Mouse (Mus musculus) Patski (cell line): Measurements from ENCODE around the gene Lysmd2. TPM values are rescaled to one million over a fixed set of nuclear protein-coding genes. Genes with fewer than 3 reads are reported as not detected.

Experiments
- ATAC-seq: fragments of 100-300 bp; one replicate; pipeline ENCODE4 v1.8.0; 2021
- CTCF ChIA-PET: fragments of 350-600 bp; sonication (Branson Sonifier 250); formaldehyde crosslinking; loops from one replicate; lab custom pipeline; 2022; ENCODE audit warnings: inconsistent platforms; lab: Charles Lee
- POLR2A ChIA-PET: fragments of 350-600 bp; sonication (Branson Sonifier 250); formaldehyde crosslinking; loops from one replicate; lab custom pipeline; 2022; ENCODE audit warnings: antibody characterized with exemption, inconsistent platforms; lab: Charles Lee
- DNase-seq: peaks from one replicate; pipeline ENCODE4 v3.0.0-alpha.2; 2011; ENCODE audit warnings: low read depth, low spot score
- H3K27me3 ChIP-seq: fragments of 371-371 bp; one replicate; pipeline ENCODE4 v1.5.1; 2021
- CTCF ChIP-seq: fragments of 100-300 bp; IDR thresholded peaks from one replicate; pipeline ENCODE4 v1.5.1; 2021
- in situ Hi-C: fragments of 300-500 bp; cut with MboI; formaldehyde crosslinking; loops from 3 replicates; pipeline ENCODE4 v1.11.1; 2018; ENCODE audit warnings: low pct_unique_long_range_greater_than_20kb, mixed read lengths
- polyA plus RNA-seq: library from polyadenylated mRNA; unstranded; gene quantifications from one replicate; pipeline ENCODE4 v1.2.3, GENCODE M21; 2021

Lysmd2 gene
- polyA plus RNA-seq, result 17.2 TPM

DNA sequence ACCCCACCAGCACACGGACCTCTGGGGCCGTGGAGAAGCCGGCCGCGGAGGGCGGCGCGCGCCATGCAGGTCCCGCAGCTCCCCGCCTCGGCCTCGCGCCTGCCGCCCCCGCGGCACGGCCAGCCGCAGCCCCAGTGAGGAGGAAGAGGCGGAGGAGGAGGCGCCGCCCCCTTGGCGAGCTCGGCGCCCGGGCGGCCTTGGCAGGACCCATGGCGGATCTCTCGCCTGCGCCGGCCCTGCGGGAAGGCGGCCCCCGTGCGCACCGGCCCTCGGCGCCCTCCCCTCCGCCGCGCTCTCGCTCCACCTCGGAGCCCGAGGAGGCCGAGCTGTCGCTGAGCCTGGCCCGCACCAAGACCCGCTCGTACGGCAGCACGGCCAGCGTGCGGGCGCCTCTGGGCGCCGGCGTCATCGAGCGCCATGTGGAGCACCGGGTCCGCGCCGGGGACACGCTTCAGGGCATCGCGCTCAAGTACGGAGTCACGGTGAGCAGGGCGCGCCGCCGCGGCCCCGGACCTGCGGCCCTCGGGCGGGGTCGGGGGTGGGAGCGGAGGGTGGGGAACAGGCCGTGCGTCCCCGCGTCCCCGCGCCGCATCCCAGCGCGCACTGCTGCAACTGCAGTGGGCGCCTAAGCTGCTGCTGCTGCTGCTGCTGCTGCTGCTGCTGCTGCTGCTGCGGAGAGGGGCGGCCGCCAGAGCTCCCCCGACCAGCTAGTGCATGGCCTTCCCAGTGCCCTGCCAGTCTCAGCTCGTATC, at the start of gene Lysmd2:
Lysmd2 (plus strand) TSS at position 186 of the 752 bp plus-strand sequence.
- in situ Hi-C loops, result no loop called here
- DNase-seq (no peak), ATAC-seq (peak; percentile 76)
- H3K27me3 ChIP-seq, result no peaks in the 10 kb centered on the region
- TF ChIP-seq CTCF, result no peak
- POLR2A ChIA-PET, result interaction anchor here (0.7 to 0.8 kb wide), 2 partner anchors 21 to 101 kb away, joined by 3 read pairs; no protein-coding TSS in a partner anchor
- CTCF ChIA-PET, result no interaction called here

DNA sequence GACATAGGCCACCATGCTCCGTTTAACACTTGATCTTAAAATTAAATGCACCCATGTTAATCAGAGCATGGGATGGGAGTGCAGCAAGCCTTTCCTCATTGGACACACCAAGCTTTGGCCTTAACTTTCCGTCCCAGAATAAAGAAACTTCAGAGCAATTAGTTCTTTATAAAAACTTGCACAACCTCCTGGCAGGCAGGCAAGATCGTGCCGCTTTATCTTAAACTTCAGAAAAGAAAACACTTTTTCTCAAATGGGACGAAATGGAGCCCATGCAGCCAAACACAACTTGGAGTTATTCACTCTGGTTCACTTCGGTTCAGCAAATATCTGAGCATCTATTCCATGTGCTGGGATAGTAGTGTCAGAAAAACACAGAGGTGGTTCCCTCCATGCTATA, 46.2 kb upstream of the Lysmd2 start:
- ATAC-seq (no peak), DNase-seq (no peak)
- H3K27me3 ChIP-seq, result no peaks in the 10 kb centered on the region
- no peak for TF ChIP-seq CTCF
- in situ Hi-C loops, result loop anchor here (5.0 to 10.0 kb wide), 2 partner anchors 57 to 295 kb away; no protein-coding TSS in a partner anchor
- CTCF ChIA-PET, result interaction anchor here (1.3 to 4.5 kb wide), 2 partner anchors 58 to 66 kb away, joined by 3 to 33 read pairs; no protein-coding TSS in a partner anchor
- POLR2A ChIA-PET, result interaction anchor here (1.5 kb wide), 1 partner anchor 112 kb away, joined by 4 read pairs; no protein-coding TSS in a partner anchor

DNA sequence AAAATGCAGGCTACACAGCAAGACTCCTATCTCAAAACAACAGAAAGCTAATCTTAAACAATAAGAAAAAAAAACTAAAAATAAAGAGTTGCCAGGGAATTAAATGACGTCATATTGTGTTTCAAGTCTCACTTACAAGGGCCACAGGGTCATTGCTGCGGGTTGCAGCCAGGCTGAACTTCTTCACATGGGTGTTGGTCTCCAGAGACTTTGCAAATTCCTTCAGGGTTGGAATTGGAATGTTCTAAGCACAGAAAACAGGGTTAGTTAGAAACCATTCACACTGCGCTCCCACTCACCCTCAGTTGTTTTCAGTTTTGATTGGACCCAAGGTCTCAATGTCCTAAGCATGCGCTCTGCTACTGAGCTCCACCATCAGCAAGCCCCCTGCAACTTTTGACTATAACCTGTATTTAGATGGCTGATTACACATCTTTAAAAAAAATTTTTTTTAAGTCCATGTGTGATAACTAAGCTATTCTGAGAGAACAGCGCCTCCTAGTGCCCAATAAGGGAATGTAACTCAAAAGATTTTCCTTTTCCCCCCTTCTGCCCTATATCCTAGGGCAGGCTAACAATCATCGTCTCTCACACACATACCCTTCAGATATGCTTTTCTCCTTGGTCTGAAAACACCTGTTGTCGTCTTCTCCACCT, 43.7 kb upstream of the Lysmd2 start:
- ATAC-seq (peak; percentile 62), DNase-seq (no peak)
- ChIA-PET CTCF (interaction anchor here (0.7 to 4.5 kb wide), 12 partner anchors 10 to 83 kb away, joined by 3 to 33 read pairs (median 4); no protein-coding TSS in a partner anchor), POLR2A (interaction anchor here (0.9 kb wide), 1 partner anchor 60 kb away, joined by 4 read pairs; no protein-coding TSS in a partner anchor)
- H3K27me3 ChIP-seq, result no peaks in the 10 kb centered on the region
- in situ Hi-C loops, result no loop called here
- TF ChIP-seq CTCF, result peak; percentile 74

- in situ Hi-C loops, result no loop called here
These were observed 35.4 kb upstream of the Lysmd2 start for GRCm38 (mm10) chr9:75589850-75590790.

GRCm38 (mm10) chr9:75593481-75593880, 32.1 kb upstream of the Lysmd2 start:
- in situ Hi-C loops, result no loop called here
- ATAC-seq, result no peak
- no peak for TF ChIP-seq CTCF
- ChIA-PET POLR2A (interaction anchor here (0.6 kb wide), 1 partner anchor 8 kb away, joined by 4 read pairs; no protein-coding TSS in a partner anchor), CTCF (interaction anchor here (1.0 to 3.7 kb wide), 5 partner anchors 10 to 71 kb away, joined by 3 to 20 read pairs (median 4); no protein-coding TSS in a partner anchor)
- no peak for DNase-seq
- H3K27me3 ChIP-seq, result no peaks in the 10 kb centered on the region

More at GRCm38 (mm10) chr9:75589850-75590790, 35.4 kb upstream of the Lysmd2 start:
- H3K27me3 ChIP-seq, result no peaks in the 10 kb centered on the region
- ChIA-PET POLR2A (no interaction called here), CTCF (interaction anchor here (1.7 to 3.7 kb wide), 2 partner anchors 9 to 10 kb away, joined by 4 to 20 read pairs; no protein-coding TSS in a partner anchor)
- DNase-seq (no peak), ATAC-seq (no peak)
- no peak for TF ChIP-seq CTCF

DNA sequence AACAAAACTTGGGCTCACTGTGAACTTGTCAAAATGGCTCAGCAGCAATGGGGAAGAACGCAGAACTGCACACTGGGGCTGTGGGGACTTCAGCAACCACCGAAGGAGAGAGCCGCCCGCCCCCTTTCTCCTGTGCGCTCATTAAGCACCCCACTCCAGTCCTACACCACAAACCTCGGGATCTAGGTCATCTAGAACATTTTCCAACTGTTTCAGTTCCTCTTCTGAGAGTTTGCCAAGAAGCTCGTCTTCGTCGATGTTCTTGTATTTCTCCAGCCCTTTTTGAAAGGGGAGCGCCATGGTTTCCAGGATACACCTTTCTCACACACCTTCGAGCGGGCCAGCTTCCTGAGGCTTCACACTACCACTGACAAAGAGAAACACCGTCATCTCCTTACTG, 28.5 kb upstream of the Lysmd2 start:
- TF ChIP-seq CTCF, result no peak
- ChIA-PET CTCF (interaction anchor here (2.2 kb wide), 1 partner anchor 75 kb away, joined by 5 read pairs; no protein-coding TSS in a partner anchor), POLR2A (no interaction called here)
- in situ Hi-C loops, result no loop called here
- H3K27me3 ChIP-seq, result no peaks in the 10 kb centered on the region
- DNase-seq (no peak), ATAC-seq (no peak)

DNA sequence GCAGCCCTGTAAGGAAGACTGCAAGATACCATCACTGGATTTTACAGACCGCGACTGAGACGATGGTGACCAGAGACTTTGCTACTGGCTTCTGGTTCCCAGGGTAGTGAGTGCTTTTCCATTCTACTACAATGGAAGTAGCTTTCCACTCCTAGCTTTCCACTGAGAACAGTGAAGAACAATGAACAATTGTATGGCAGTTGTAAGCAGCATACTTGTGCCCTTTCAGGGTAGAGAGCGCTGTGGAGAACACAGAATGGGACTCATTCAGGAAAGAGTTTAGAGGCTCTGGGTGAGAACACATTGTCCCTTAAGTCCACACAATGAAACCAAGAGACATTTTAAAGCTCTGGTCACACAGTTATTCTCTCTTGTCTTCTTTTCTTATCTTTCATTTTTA, 27.9 kb upstream of the Lysmd2 start:
- ATAC-seq (no peak), DNase-seq (no peak)
- CTCF ChIA-PET, result interaction anchor here (0.8 to 2.2 kb wide), 2 partner anchors 14 to 75 kb away, joined by 3 to 5 read pairs; no protein-coding TSS in a partner anchor
- TF ChIP-seq CTCF, result no peak
- in situ Hi-C loops, result no loop called here
- POLR2A ChIA-PET, result no interaction called here
- no peaks in the 10 kb centered on the region for H3K27me3 ChIP-seq

DNA sequence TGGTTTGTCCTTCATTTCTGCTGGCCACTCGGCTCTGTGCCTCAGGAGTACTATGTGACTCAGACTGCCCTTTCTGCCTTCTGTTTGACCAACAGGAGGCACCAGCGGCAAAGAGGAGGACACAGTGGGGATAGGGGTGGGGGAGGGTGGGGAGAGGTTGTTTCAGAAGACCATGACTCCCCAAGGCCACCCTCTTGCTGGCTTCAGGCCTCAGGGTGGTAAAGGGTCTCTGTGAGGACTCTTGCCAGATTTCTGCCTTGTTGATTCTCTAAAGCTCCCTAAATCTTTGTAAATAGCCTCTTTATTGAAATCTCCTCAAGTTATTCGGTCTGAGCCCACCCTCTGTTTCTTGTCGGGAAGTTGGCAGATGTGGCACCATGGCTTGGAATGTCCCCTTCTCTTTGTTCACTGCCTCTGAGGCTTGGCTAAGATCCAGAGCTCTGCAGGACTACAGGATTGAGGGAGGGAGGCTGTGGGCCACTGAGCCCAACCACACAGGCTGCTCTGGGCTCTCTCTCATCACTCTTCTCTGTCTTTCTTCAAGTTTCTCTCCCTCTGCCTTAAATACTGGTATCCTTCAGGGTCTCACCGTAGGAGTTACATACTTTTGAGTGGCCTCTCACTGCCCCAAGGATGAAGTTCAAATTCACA, 26.2 kb upstream of the Lysmd2 start:
- no peak for DNase-seq
- peak; percentile 44 for ATAC-seq
- CTCF ChIA-PET, result interaction anchor here (1.6 kb wide), 1 partner anchor 8 kb away, joined by 4 read pairs; no protein-coding TSS in a partner anchor

DNA sequence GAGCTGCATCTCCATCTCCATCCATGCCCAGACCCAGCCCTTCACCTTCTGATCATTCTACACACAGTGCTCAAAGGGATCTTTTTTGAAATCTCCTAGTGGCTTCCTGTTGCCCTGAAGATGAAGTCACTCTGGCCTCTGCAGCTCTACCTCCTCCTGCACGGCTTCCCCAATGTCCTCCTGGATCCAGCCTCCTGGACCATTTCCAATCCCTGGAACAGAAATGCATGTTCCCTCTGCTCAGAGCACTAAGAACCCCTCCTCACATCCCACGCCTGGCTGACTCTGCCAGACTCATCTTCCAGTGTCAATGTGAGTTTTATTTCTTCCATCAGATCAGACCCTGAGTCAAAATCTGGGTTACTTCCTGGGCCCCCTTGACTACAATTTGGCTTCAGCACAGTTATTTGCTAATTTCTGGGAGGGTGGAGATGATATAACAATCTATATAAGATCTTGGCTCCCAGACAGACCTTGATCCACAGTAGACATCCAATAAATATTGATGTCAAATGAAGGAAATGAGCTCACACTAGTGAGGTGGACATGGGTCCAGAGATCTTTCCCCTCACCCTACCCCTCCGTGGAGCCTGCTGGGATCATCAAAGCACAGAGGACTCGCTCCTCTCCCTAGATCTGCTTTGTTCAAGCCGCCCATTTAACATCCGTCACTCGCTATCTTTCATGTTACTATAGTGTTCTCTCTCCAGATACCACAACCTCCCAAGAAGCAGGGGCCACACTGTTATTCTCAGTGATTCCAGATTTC, 25.2 kb upstream of the Lysmd2 start:
- in situ Hi-C loops, result no loop called here

More for the DNA sequence above, 26.2 kb upstream of the Lysmd2 start:
- POLR2A ChIA-PET, result no interaction called here
- no peaks in the 10 kb centered on the region for H3K27me3 ChIP-seq
- in situ Hi-C loops, result no loop called here
- TF ChIP-seq CTCF, result no peak

More for the DNA sequence above, 25.2 kb upstream of the Lysmd2 start:
- no peak for ATAC-seq
- H3K27me3 ChIP-seq, result no peaks in the 10 kb centered on the region
- no peak for TF ChIP-seq CTCF
- no peak for DNase-seq
- ChIA-PET CTCF (interaction anchor here (1.6 kb wide), 1 partner anchor 9 kb away, joined by 4 read pairs; no protein-coding TSS in a partner anchor), POLR2A (no interaction called here)
